Mouse (Mus musculus): Measurements from ENCODE around the gene Rnf103.

Rnf103 gene

DNA sequence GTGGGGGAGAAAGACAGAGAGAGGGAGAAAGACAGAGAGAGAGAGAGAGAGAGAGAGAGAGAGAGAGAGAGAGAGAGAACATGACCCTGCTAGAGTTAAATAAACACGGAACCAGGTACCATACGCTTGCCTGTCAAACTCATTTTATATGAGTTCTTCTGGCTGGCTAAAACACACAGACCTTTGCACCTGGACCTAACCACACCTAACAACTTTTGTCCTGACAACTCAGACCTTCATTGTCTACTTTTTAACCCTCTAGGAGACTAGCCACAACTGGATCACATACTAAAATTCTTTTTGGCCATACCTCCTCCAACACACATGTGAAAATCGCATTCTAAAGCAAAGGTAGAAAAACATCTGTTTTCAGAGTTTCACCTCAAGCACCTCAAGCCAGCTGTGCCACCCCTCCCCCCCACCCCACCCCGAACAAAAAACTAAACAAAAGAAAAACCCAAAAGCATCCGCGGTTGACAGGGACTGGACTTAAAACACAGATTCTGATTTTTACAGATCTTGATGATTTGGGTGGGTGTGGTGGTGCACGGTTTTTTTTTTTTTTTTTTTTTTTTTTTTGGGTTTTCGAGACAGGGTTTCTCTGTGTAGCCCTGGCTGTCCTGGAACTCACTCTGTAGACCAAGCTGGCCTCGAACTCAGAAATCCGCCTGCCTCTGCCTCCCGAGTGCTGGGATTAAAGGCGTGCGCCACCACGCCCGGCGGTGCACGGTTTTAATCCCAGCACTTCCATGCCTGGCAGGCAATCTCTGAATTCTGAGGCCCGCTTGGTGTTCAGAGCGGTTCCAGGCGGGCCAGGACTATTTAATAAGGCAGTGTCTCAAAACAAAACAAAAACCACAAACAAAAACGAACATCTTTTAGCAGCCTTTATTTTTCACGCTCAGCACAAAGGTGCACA, 679 bp upstream of the Rnf103 start:
- no peak for DNase-seq (ENCODE audit: low spot score in 2 of 2)

GRCm38 (mm10) chr6:71494341-71495020, 787 bp downstream of the Rnf103 start:
- DNase-seq (ENCODE audit: low spot score in 2 of 2): peak; percentile 26 to 59

DNA sequence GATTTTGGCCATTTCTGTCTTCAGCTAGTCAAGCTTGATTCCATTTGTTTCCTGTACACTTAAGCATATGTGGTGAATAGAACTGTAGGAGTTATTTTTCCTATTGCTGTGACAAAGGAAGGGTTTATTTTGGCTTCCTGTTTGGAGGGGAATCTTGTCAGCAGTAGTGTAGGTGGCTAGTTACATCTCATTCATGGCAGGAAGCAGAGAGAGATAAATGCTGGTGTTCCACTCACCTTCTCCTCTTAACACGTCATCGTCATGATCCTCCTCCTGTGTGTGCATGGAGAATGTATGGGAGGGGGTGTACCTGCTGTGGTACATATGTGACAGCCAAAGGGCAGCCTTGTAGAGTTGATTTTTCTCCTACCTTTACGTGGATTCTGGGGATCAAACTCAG, 6.9 kb downstream of the Rnf103 start:
- no peak for DNase-seq (ENCODE audit: low spot score in 2 of 2)

- DNase-seq (ENCODE audit: low spot score in 2 of 2): no peak
Observed at GRCm38 (mm10) chr6:71503001-71503400, 9.3 kb downstream of the Rnf103 start.

DNA sequence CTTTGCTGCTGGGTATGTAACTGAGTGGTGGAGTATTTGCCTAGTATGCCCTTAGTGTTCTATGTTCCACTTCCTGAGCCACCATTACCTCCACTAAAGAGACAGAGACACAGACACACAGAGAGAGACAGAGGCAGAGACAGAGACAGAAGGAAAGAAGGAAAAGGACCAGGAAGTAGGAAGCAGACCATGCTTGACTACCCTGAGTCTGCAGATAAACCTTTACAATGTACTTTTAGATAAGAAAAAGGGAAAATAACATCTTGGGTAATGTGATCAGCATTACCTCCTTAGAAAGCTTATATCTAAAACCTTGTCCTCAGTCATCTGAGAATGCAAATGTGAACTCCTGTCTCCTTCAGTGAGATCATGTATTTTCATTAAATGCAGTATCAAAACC, 10.0 kb downstream of the Rnf103 start:
- no peak for DNase-seq (ENCODE audit: low spot score in 2 of 2)

- DNase-seq (ENCODE audit: low spot score in 2 of 2): no peak
Observed at GRCm38 (mm10) chr6:71504091-71504490, 10.4 kb downstream of the Rnf103 start.

DNA sequence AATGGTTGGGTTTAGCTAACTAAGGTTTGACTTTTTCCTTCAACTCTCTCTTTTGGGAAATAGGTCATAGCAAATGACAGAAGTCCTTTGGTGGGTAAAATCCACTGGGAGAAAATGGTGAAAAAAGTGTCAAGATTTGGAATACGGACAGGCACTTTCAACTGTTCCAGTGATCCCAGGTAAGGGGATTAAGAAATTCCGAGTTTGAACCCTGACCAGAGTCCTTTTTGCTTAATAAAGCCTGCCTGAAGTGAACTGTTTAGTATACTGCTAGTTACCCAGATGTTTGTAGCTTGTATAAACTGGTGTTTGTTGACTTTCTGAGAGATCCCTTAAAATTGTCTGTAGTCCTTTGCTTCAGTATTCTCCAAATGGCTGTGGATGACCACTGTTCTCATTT, 12.0 kb downstream of the Rnf103 start:
- DNase-seq (ENCODE audit: low spot score in 2 of 2): no peak

- no peak for DNase-seq (ENCODE audit: low spot score in 2 of 2)
Observed at GRCm38 (mm10) chr6:71519476-71519875, 25.8 kb downstream of the Rnf103 start.

GRCm38 (mm10) chr6:71525556-71525955, 31.9 kb downstream of the Rnf103 start:
- DNase-seq (ENCODE audit: low spot score in 2 of 2): no peak

DNA sequence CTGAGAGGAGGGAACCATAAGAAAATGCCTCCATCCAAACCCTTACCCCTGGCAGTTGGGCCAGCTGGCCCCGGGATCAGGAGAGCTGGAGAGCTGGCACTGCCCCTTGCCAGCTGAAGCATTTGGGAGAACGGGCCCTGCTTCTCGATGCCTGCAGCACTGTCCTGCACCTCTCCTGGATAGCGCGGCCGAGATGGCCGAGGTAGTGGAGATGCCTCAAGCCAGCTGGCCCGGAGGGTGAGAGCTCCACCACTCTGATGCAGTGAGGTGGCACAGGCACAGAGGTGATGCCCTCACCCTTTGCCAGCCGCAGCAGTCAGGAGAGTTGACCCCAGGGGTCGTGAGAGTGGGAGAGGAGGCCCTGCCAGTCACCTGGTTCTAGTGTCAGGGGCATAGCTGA, 33.4 kb downstream of the Rnf103 start:
- no peak for DNase-seq (ENCODE audit: low spot score in 2 of 2)

GRCm38 (mm10) chr6:71527826-71528225, 34.1 kb downstream of the Rnf103 start:
- DNase-seq (ENCODE audit: low spot score in 2 of 2): no peak

DNA sequence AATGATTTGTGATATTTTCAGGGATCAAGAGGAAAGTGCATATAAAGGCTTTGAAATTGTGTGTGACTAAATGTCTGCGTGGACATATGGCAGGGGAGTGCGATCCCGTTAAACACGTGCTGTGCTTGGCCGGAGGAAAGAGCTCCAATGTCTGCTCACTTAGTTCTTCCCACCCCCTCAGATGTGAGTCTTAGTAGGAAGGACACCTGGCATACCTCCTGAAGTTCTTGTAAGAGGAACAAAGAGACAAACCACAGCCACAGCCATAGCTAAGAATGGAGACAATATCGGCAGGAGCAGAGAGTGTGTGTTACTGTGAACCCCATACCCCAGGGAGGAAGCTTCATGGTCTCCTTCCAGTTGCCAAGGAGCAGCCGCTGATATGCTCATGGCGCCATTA, 36.5 kb downstream of the Rnf103 start:
- DNase-seq (ENCODE audit: low spot score in 2 of 2): no peak

DNA sequence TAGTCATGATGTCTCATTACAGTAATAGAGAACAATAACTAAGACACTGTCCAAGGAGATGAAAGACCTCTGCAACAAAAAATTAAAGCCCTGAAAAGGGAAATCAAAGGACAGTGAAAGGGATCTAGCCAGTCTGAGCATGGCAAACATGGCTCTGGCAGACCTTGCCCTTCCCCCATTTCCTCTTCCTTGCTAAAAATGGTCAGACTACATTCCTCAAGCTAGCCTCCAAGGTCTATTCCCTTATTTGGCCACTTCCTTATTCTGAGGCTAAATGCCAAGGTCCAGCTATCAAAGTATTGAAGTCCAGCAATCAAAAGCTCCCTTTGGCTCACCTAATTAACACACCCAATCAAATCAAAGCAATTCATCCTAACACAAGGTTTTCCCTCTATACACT, 43.6 kb downstream of the Rnf103 start:
- DNase-seq (ENCODE audit: low spot score in 2 of 2): no peak

DNA sequence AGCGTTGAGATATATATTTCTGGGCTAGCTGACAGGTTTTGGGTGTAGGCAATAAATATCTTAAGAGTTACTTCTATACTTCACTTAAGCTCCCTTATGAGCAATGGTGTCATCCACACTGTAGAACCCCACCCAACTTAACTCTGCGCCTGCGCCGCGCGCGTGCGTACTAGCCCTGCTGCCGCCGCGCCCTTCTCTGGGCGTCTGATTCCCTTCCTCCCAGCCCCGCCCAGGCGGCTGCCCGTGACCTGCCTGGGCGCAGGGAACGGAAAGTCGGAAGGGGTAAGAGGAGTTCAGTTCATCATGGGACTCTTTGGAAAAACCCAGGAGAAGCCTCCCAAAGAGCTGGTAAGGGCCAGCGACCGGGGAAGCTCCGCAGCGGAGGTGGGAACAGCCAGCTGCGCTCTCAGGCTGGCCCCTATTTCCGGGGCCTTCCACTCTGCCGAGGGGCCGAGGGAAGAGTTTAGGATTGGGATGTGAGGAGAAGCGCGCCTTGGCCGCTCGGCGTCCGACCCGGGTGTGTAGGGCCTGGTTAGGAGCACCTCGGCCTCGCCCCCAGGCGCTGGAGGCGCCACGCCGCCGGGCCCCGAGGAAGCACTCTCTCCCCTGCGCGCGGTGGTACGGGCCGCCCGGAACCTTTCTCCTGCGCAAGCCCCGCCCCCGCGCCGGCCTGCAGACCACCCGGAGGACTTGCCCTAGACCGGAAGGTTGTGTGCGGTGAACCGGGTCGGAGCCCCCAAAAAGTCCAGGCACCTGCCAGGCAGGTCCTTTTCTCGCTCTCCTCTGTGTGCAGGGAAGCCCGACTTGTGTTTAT, 50.2 kb downstream of the Rnf103 start, which contains the start of gene Chmp3:
TSS of gene Chmp3 (plus strand) at position 112 of the 814 bp plus-strand sequence.
- peak; percentile 93 to 94 for DNase-seq (ENCODE audit: low spot score in 2 of 2)

DNA sequence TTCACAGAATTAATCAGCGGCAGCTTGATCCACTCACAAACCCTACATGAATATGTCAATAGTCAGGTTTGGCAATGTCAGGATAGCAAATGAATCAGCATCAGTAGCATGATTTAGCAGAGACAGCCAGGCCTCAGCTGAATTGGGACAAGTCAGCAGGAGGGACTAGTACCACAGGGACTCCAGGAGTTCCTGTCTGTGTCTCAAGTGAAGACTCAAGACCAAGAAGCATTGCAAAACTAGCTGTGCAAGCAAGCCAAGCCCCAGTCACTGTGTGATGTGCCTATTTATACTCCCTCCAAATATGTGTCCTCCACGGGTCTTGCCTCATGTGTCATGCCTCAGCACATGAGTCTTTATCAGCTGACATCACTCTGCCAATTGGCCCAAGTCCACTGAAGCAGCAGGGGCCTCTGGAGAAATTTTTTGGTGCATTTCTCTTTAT, 61.8 kb downstream of the Rnf103 start:
- DNase-seq (ENCODE audit: low spot score in 2 of 2): no peak

DNA sequence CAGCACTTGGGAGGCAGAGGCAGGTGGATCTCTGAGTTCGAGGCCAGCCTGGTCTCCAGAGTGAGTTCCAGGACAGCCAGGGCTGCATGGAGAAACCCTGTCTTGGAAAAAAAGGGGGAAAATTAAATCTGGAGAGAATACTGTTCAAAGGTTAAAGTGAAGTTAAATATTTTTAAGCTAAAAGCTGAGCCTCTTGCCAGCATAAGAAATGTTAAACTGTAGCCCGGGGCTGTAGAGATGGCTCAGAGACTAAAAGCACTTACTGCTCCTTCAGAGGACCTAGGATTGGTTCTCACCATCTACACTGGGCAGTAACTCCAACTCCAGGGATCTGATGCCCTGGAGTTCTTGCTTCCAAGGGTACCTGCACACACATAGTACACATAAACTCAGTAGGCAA, 63.1 kb downstream of the Rnf103 start:
- DNase-seq (ENCODE audit: low spot score in 2 of 2): no peak
